Mouse (Mus musculus) MEL (cell line): ENCODE data around the gene Ccdc155.

Source experiments
- CHD1 ChIP-seq: IDR thresholded peaks from 2 replicates; pipeline ENCODE4 v1.6.1; 2012; ENCODE audit warnings: low read depth, mild to moderate bottlenecking, inconsistent platforms, low read length, improper control_type of control experiment
- CHD2 ChIP-seq: IDR thresholded peaks from 2 replicates; pipeline ENCODE4 v1.6.1; 2011; ENCODE audit warnings: low read length, improper control_type of control experiment
- CTCF ChIP-seq, 3 experiments: IDR thresholded peaks in 2 of 3; conservative IDR thresholded peaks in 1 of 3; 2 replicates each; pipeline ENCODE4 v1.5.1; 2011 to 2012; ENCODE audit warnings: low read length in 3 of 3, low read depth in 2 of 3, mild to moderate bottlenecking in 2 of 3, improper control_type of control experiment in 1 of 3, inconsistent platforms in 1 of 3, mixed read lengths in 1 of 3, moderate library complexity in 1 of 3; ENCODE audit not compliant: control insufficient read depth in 1 of 3, insufficient read depth in 1 of 3, poor library complexity in 1 of 3, severe bottlenecking in 1 of 3
- E2F4 ChIP-seq: IDR thresholded peaks from 2 replicates; pipeline ENCODE4 v1.6.1; 2011; ENCODE audit warnings: low read depth, low read length, improper control_type of control experiment, borderline replicate concordance
- EP300 ChIP-seq, 2 experiments: IDR thresholded peaks; 2 replicates each; pipeline ENCODE4 v1.6.1; 2011; ENCODE audit warnings: improper control_type of control experiment in 2 of 2, low read length in 2 of 2, low read depth in 1 of 2, mild to moderate bottlenecking in 1 of 2
- HCFC1 ChIP-seq: IDR thresholded peaks from 2 replicates; pipeline ENCODE4 v1.6.1; 2012; ENCODE audit warnings: low read depth, mild to moderate bottlenecking, inconsistent platforms, low read length, improper control_type of control experiment, moderate library complexity
- MAZ ChIP-seq: IDR thresholded peaks from 2 replicates; pipeline ENCODE4 v1.6.1; 2012; ENCODE audit warnings: low read depth, mild to moderate bottlenecking, inconsistent platforms, low read length, improper control_type of control experiment
- NELFE ChIP-seq: IDR thresholded peaks from 2 replicates; pipeline ENCODE4 v1.6.1; 2011; ENCODE audit warnings: low read depth, low read length, improper control_type of control experiment
- POLR2A ChIP-seq, 2 experiments: IDR thresholded peaks; 2 replicates each; pipeline ENCODE4 v1.6.1; 2011 to 2012; ENCODE audit warnings: low read length in 2 of 2, mild to moderate bottlenecking in 2 of 2, control low read depth in 1 of 2, improper control_type of control experiment in 1 of 2, low read depth in 1 of 2, moderate library complexity in 1 of 2; ENCODE audit not compliant: control insufficient read depth in 1 of 2, insufficient read depth in 1 of 2, poor library complexity in 1 of 2
- RAD21 ChIP-seq: IDR thresholded peaks from 2 replicates; pipeline ENCODE4 v1.6.1; 2011; ENCODE audit warnings: mild to moderate bottlenecking, low read depth, low read length, improper control_type of control experiment
- TBP ChIP-seq: IDR thresholded peaks from 2 replicates; pipeline ENCODE4 v1.8.0; 2011; ENCODE audit warnings: low read depth, low read length, improper control_type of control experiment
- USF1 ChIP-seq: IDR thresholded peaks from 2 replicates; pipeline ENCODE4 v1.6.1; 2014; ENCODE audit warnings: low read depth, mild to moderate bottlenecking, inconsistent platforms, low read length, improper control_type of control experiment, moderate library complexity
- ZMIZ1 ChIP-seq: IDR thresholded peaks from 2 replicates; pipeline ENCODE4 v1.6.1; 2012; ENCODE audit warnings: low read depth, mild to moderate bottlenecking, inconsistent platforms, low read length, improper control_type of control experiment, moderate library complexity

DNA sequence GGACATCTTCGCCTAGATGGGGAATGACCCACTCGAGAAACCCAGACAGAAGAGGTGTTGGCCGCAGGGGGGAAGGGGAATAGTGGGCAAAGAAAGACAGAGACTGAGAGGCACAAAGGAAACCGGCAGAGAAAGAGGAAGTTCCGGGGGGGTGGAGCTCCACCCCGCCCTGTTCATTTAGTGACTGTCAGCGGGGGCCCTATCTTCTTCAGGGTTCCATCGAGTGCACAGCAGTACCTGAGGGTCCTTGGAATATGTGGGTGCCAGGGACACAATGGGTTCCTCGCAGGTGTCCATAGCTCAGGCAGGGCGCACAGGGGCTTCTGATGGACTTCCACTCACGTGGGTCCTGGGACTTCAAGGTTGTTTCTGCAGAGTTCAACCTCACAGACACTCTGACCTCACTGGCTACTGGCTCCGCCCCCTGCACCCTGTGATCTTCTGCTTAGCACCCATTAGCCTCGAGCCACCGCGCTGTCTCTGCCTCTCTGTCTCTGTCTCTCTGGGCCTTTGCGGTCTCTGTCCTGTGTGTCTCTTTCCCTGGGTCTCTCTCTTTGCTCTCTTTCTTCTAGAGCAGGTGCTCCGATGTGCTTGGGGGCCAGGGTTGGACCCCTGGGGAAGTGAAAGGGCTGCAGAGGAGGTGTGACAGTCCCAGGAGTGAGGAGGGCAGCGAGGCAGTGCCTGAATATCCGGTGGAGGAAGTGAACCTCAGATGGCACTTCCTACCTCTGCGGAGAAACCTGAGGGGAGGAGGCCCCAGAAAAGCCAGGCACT lies 34.2 kb upstream of the Ccdc155 start, which contains the start of gene Cd37:
- TF ChIP-seq E2F4 (no peak), CTCF (IDR thresholded peaks at IDR 0.05 in 2 of 3, conservative IDR thresholded peaks at IDR 0.05 in 1 of 3; ENCODE audit: control insufficient read depth in 1 of 3, insufficient read depth in 1 of 3, low read depth in 2 of 3, low read length in 3 of 3, poor library complexity in 1 of 3, severe bottlenecking in 1 of 3) (no peak), TBP (peak; percentile 86), CHD2 (no peak), ZMIZ1 (no peak), POLR2A (IDR thresholded peaks at IDR 0.05; ENCODE audit: control insufficient read depth in 1 of 2, insufficient read depth in 1 of 2, low read depth in 1 of 2, low read length in 2 of 2, poor library complexity in 1 of 2) (peak; percentile 31 to 74; a peak in 3 of 4 replicates), EP300 (IDR thresholded peaks at IDR 0.05; ENCODE audit: low read depth in 1 of 2, low read length in 2 of 2) (no peak), USF1 (0 out of 2 replicates have a peak, but pooled peaks have one; percentile 49), RAD21 (no peak), MAZ (peak; percentile 73; the same call in 1 of the 2 replicates), CHD1 (no peak), HCFC1 (peak; percentile 54; the same call in 1 of the 2 replicates), NELFE (peak; percentile 68)
